Mouse (Mus musculus) liver, adult 2 months (tissue): ENCODE data around the gene Shank3.

Source experiments
- CTCF ChIP-seq: fragments of 200-500 bp; IDR thresholded peaks from 2 replicates; pipeline ENCODE4 v1.5.1; 2011; ENCODE audit warnings: low read depth, low read length, control low read depth
- POLR2A ChIP-seq: fragments of 200-500 bp; IDR thresholded peaks from 2 replicates; pipeline ENCODE4 v1.6.1; 2011; ENCODE audit warnings: low read length, control low read depth; ENCODE audit not compliant: insufficient read depth; ENCODE audit errors: extremely low read depth

GRCm38 (mm10) chr15:89454857-89455256 lies 44.6 kb upstream of the Shank3 start:
- TF ChIP-seq CTCF (no peak), POLR2A (no peak)
